Mouse (Mus musculus): ENCODE results near the gene 1700010B08Rik.

Gene 1700010B08Rik

GRCm38 (mm10) chr2:173722251-173722857, 3.1 kb downstream of the 1700010B08Rik start:
- DNase-seq = no peak

DNA sequence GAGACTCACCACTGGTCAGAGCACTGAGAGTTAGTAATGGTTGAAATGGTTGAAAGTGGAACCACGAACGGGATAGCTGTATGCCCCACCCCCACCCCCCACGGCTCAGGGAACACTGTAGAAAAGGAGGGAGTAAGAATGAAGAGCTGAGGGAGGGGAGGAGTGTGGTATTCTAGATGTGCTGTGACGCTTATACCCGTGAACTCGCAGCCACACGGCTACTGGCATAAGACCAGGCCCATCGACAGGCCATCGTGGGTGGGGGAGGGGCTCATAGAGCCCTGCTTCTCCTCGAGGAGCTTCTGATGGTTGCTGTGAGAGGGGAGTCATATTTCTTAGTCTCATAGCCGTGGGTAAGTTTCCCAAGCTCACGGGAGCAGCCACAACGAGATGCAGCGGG, 5.2 kb downstream of the 1700010B08Rik start:
- DNase-seq = no peak

GRCm38 (mm10) chr2:173724940-173725807, 6.0 kb downstream of the 1700010B08Rik start:
- no peak for DNase-seq

GRCm38 (mm10) chr2:173725819-173726218, 6.6 kb downstream of the 1700010B08Rik start:
- DNase-seq = no peak

DNA sequence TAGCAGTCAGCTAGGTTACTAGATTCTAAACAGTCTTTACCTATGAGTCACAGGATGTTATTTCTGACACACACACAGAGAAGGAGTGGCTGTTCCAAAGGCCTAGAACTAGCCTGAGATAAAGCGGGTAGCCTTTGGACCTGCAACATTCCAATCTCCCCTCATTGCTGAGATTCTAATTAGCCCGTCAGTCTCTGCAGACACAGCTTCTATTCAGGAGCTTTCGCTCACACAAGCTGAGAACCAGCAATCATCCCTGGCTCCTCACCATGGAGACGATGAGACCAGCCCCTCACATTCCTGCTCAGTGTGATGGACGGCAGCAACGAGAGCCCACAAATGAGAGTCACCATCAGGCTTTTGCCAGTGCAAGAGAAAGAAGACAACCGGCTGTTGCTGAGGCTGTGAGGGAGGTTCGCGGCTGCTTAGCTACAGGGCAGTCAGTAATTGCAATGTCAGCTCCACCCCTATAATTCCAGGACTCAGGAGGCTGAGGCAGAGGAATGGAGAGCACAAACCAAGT, 11.3 kb downstream of the 1700010B08Rik start:
- peak; percentile 20 for DNase-seq

- no peak for DNase-seq
Measured at GRCm38 (mm10) chr2:173734426-173734825, 15.2 kb downstream of the 1700010B08Rik start.

- peak; percentile 100 for DNase-seq
Measured at GRCm38 (mm10) chr2:173737222-173737989, 18.2 kb downstream of the 1700010B08Rik start, which contains the start of gene Vapb. Gene Vapb, plus strand, starts transcription at chr2:173737511.

- no peak for DNase-seq
Measured at GRCm38 (mm10) chr2:173738232-173738631, 19.0 kb downstream of the 1700010B08Rik start.

- no peak for DNase-seq
Measured at GRCm38 (mm10) chr2:173739107-173739506, 19.9 kb downstream of the 1700010B08Rik start.

GRCm38 (mm10) chr2:173742090-173742489, 22.9 kb downstream of the 1700010B08Rik start:
- no peak for DNase-seq

GRCm38 (mm10) chr2:173742744-173743143, 23.5 kb downstream of the 1700010B08Rik start:
- no peak for DNase-seq

- DNase-seq = no peak
Measured at GRCm38 (mm10) chr2:173744070-173744815, 25.0 kb downstream of the 1700010B08Rik start.

- DNase-seq = no peak
Measured at GRCm38 (mm10) chr2:173748961-173749659, 29.9 kb downstream of the 1700010B08Rik start.

- no peak for DNase-seq
Measured at GRCm38 (mm10) chr2:173755433-173756144, 36.4 kb downstream of the 1700010B08Rik start.

- no peak for DNase-seq
Measured at GRCm38 (mm10) chr2:173757624-173758155, 38.5 kb downstream of the 1700010B08Rik start.

- DNase-seq = no peak
Measured at GRCm38 (mm10) chr2:173760607-173761006, 41.4 kb downstream of the 1700010B08Rik start.

- no peak for DNase-seq
Measured at GRCm38 (mm10) chr2:173764629-173765028, 45.4 kb downstream of the 1700010B08Rik start.

DNA sequence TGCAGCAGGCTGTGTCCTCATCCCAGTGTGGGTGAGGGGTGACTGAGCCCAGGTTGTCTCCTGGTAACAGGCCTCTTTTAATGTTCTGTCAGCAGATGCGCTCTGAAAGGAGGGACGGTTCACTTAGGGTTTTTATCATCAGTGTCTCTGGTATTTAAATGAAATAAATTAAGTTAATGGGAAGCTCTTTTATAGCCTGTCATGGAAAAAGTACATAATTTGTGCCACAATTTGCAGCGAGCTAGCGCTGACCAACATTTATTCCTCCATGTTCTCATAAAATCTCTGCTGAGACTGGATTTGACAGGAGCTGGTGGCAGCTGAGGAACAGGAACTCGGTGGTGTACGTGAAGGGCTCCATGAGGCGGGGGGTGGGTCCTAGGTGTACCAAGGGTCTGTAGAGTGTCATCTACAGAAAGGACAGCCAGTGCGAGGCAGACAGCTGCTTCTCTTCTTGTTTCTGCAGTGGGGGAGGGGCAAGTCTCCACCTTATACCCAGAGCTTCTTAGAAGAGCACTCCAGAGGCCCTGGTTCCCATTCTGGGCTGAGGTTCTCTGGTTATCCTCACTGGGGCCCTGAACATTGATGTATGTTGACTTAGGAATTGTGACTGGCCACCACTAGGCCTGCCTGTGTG, 48.9 kb downstream of the 1700010B08Rik start:
- peak; percentile 49 for DNase-seq

GRCm38 (mm10) chr2:173769183-173769582, 50.0 kb downstream of the 1700010B08Rik start:
- peak; percentile 58 for DNase-seq

- DNase-seq = no peak
Measured at GRCm38 (mm10) chr2:173770620-173771019, 51.4 kb downstream of the 1700010B08Rik start.
